Mouse (Mus musculus) embryonic facial prominence, embryonic 12.5 days (tissue): Measurements from ENCODE around the gene Baz1b. TPM values are rescaled to one million over a fixed set of nuclear protein-coding genes. Genes with fewer than 3 reads are reported as not detected.

Experiments used
- ATAC-seq: fragments of 200-750 bp; cut with Nextera tagmentation; 2 replicates; pipeline ENCODE4 v1.8.0; 2017; ENCODE audit not compliant: insufficient number of reproducible peaks, insufficient read depth, low FRiP score, low TSS enrichment
- H3K27ac ChIP-seq: fragments of 300-500 bp; sonication (generic); 2 replicates; pipeline ENCODE4 v1.5.1; 2016; ENCODE audit warnings: mild to moderate bottlenecking
- H3K27me3 ChIP-seq: fragments of 300-500 bp; sonication (generic); 2 replicates; pipeline ENCODE4 v1.6.1; 2016; ENCODE audit warnings: mild to moderate bottlenecking, moderate library complexity
- H3K36me3 ChIP-seq: fragments of 300-500 bp; sonication (generic); 2 replicates; pipeline ENCODE4 v1.6.1; 2016; ENCODE audit warnings: mild to moderate bottlenecking
- H3K4me1 ChIP-seq: fragments of 300-500 bp; sonication (generic); 2 replicates; pipeline ENCODE4 v1.6.1; 2016
- H3K4me2 ChIP-seq: fragments of 300-500 bp; sonication (generic); replicated peaks from 2 replicates; pipeline ENCODE4 v1.6.1; 2016; ENCODE audit warnings: mild to moderate bottlenecking, moderate library complexity
- H3K4me3 ChIP-seq: fragments of 300-500 bp; sonication (generic); 2 replicates; pipeline ENCODE4 v1.5.1; 2016; ENCODE audit warnings: mild to moderate bottlenecking
- H3K9ac ChIP-seq: fragments of 300-500 bp; sonication (generic); 2 replicates; pipeline ENCODE4 v1.6.1; 2016; ENCODE audit warnings: mild to moderate bottlenecking, moderate library complexity
- H3K9me3 ChIP-seq: fragments of 300-500 bp; sonication (generic); 2 replicates; pipeline ENCODE4 v1.6.1; 2016; ENCODE audit warnings: mild to moderate bottlenecking, moderate library complexity
- WGBS: fragments of 180-500 bp; shearing (Covaris S2); methylation state at CpG from one replicate; pipeline ENCODE4 v1.1.7; 2016; 5-methylcytosine and 5-hydroxymethylcytosine counted together
- polyA plus RNA-seq: library from polyadenylated mRNA; unstranded; fragments of >200 nt; fragmentation: Nextera tagmentation; extraction: Ambion mirVana; gene quantifications from 2 replicates; pipeline ENCODE4 v1.2.1, GENCODE M21; 2016

The Baz1b gene
- polyA plus RNA-seq, 1 experiment from 2014 or later, result 68.7 TPM

- no peak for ATAC-seq
- Histone ChIP-seq H3K4me3 (no peak overlapping the region), H3K9me3 (no peaks in the 10 kb centered on the region), H3K4me2 (no peak overlapping the region), H3K27ac (no peak overlapping the region), H3K9ac (no peak overlapping the region), H3K4me1 (no peaks in the 10 kb centered on the region), H3K36me3 (peaks cover 65% of the 10 kb centered on the region), H3K27me3 (no peaks in the 10 kb centered on the region)
- WGBS, result 94% methylated on average over 14 of the region's 14 CpGs
Measured at GRCm38 (mm10) chr5:135180796-135181195, 6.3 kb upstream of the Baz1b start.

GRCm38 (mm10) chr5:135181776-135182175 lies 5.3 kb upstream of the Baz1b start:
- H3K4me1 ChIP-seq, result no peaks in the 10 kb centered on the region
- no peaks in the 10 kb centered on the region for H3K9me3 ChIP-seq
- H3K4me2 ChIP-seq, result no peak overlapping the region
- H3K4me3 ChIP-seq, result no peak overlapping the region
- 75% methylated on average over 6 of the region's 6 CpGs for WGBS
- no peaks in the 10 kb centered on the region for H3K27me3 ChIP-seq
- no peak for ATAC-seq
- H3K9ac ChIP-seq, result no peak overlapping the region
- H3K27ac ChIP-seq, result no peak overlapping the region
- H3K36me3 ChIP-seq, result peaks cover 61% of the 10 kb centered on the region

- 57% methylated on average over 8 of the region's 8 CpGs for WGBS
Measured at GRCm38 (mm10) chr5:135183131-135183861, 3.8 kb upstream of the Baz1b start.

GRCm38 (mm10) chr5:135185016-135185415 lies 2.0 kb upstream of the Baz1b start:
- Histone ChIP-seq H3K9me3 (no peaks in the 10 kb centered on the region), H3K27ac (no peak overlapping the region), H3K4me3 (no peak overlapping the region), H3K9ac (no peak overlapping the region), H3K4me1 (peaks cover 14% of the 10 kb centered on the region), H3K36me3 (peaks cover 33% of the 10 kb centered on the region), H3K4me2 (no peak overlapping the region), H3K27me3 (no peaks in the 10 kb centered on the region)
- no peak for ATAC-seq
- 98% methylated on average over 3 of the region's 3 CpGs for WGBS

More at GRCm38 (mm10) chr5:135183131-135183861, 3.8 kb upstream of the Baz1b start:
- no peak overlapping the region for H3K4me3 ChIP-seq
- no peaks in the 10 kb centered on the region for H3K9me3 ChIP-seq
- H3K9ac ChIP-seq, result no peak overlapping the region
- peaks cover 46% of the 10 kb centered on the region for H3K36me3 ChIP-seq
- H3K4me2 ChIP-seq, result no peak overlapping the region
- no peaks in the 10 kb centered on the region for H3K4me1 ChIP-seq
- ATAC-seq, result no peak
- H3K27ac ChIP-seq, result no peak overlapping the region
- H3K27me3 ChIP-seq, result no peaks in the 10 kb centered on the region

DNA sequence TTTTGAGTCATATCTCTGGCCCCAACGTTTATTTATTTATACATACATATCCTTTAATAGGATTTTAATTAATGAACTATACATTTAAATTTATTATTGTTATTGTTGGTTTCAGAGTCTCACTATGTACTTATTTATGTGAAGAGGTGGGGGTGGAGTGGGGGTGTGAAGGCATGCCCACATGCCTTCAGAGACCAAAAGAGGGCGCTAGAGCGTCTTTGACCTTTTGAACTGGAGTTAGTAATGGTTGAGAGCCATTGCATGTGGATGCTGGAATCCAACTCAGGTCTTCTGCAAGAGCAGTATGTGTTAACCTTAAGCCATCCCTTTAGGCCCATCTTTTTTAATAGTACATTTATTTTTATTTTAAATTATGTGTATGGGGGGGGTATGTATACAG lies 1.5 kb upstream of the Baz1b start:
- Histone ChIP-seq H3K4me2 (no peak overlapping the region), H3K36me3 (peaks cover 27% of the 10 kb centered on the region), H3K27ac (no peak overlapping the region), H3K27me3 (no peaks in the 10 kb centered on the region), H3K4me3 (no peak overlapping the region), H3K4me1 (peaks cover 20% of the 10 kb centered on the region), H3K9me3 (no peaks in the 10 kb centered on the region), H3K9ac (no peak overlapping the region)
- WGBS, result 33% methylated on average over 3 of the region's 3 CpGs
- no peak for ATAC-seq

DNA sequence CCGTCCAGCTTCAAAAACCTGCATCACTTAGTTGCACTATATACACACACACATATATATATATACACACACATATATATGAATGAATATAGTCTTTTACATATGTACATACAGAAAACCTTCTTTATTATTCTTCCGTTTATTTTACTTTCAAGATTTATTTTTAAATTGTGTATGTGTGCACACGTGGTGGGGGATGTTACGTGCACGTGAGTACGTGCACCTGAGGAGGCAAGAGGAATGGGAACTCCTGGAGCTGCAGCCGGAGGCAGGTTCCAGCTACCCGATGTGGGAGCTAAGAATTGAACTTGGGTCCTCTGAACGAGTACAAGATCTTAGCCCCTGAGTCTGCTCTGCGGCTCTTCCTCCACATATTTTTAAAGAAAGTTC lies 838 bp upstream of the Baz1b start:
- peak overlapping the region; percentile 99 for H3K27ac ChIP-seq
- ATAC-seq, result peak; percentile 12; the same call in 1 of the 2 replicates
- H3K36me3 ChIP-seq, result peaks cover 21% of the 10 kb centered on the region
- H3K4me3 ChIP-seq, result peak overlapping the region; percentile 86
- H3K9ac ChIP-seq, result peak overlapping the region; percentile 99
- H3K27me3 ChIP-seq, result no peaks in the 10 kb centered on the region
- WGBS, result 25% methylated on average over 10 of the region's 10 CpGs
- H3K9me3 ChIP-seq, result no peaks in the 10 kb centered on the region
- peaks cover 20% of the 10 kb centered on the region for H3K4me1 ChIP-seq
- H3K4me2 ChIP-seq, result peak overlapping the region; percentile 67

DNA sequence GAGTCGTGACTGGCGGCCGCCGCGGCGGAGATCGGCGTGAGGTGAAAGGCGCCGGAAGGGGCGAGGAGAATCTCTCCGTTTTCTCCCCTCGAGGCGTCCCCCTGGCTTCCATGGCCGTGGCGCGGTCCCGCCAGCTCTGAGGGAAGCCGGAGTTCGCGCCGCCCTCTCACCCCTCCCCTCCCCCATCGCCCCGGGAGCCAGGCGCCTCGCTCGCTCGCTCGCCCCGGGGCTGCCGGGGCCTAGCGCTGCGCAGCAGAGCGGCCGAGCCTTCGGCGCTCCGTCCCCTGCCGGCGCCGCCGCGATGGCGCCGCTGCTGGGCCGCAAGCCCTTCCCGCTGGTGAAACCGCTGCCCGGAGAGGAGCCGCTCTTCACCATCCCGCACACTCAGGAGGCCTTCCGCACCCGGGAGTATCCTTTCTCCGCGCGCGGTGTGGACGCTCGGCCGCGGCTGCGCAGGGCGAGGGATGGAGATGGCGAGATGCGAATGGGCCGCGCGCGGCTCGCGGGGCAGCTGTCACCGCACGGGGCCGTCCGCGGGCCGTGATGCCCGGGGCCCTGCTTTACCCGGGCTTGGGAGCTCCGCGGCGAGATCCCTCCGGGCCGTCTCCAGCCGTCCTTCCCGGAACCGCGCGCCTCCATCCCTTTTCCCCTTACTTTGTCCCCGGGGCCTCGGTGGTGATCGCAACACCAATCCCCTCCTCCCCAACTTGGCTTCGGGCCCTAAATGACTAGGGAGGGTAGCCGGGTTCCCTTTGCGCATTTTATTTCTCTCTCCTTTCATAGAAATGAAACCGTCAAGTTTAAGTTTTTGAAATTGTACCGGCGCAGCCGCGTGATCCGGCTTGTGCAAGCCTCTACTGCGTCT lies 517 bp downstream of the Baz1b start:
- under 1% methylated on average over 71 of the region's 102 CpGs for WGBS
- peaks cover 11% of the 10 kb centered on the region for H3K36me3 ChIP-seq

GRCm38 (mm10) chr5:135188214-135188554 lies 1.1 kb downstream of the Baz1b start:
- H3K36me3 ChIP-seq, result peaks cover 7% of the 10 kb centered on the region; the same call in 1 of the 2 replicates

More for the DNA sequence above, 517 bp downstream of the Baz1b start:
- Histone ChIP-seq H3K4me2 (peak overlapping the region; percentile 67), H3K4me3 (peak overlapping the region; percentile 86), H3K9me3 (no peaks in the 10 kb centered on the region), H3K27ac (peak overlapping the region; percentile 99), H3K27me3 (no peaks in the 10 kb centered on the region), H3K4me1 (peaks cover 23% of the 10 kb centered on the region), H3K9ac (peak overlapping the region; percentile 99)
- no peak; the same call in 1 of the 2 replicates for ATAC-seq

GRCm38 (mm10) chr5:135189281-135190022 lies 2.4 kb downstream of the Baz1b start:
- peaks cover 29% of the 10 kb centered on the region for H3K4me1 ChIP-seq
- 56% methylated on average over 2 of the region's 2 CpGs for WGBS
- H3K36me3 ChIP-seq, result peaks cover 12% of the 10 kb centered on the region
- ATAC-seq, result no peak
- peak overlapping the region; percentile 67 for H3K4me2 ChIP-seq
- H3K27ac ChIP-seq, result no peak overlapping the region
- H3K9ac ChIP-seq, result peak overlapping the region; percentile 99; the same call in 1 of the 2 replicates
- H3K27me3 ChIP-seq, result no peaks in the 10 kb centered on the region
- H3K4me3 ChIP-seq, result peak overlapping the region; percentile 86
- H3K9me3 ChIP-seq, result no peaks in the 10 kb centered on the region

More at GRCm38 (mm10) chr5:135188214-135188554, 1.1 kb downstream of the Baz1b start:
- H3K9me3 ChIP-seq, result no peaks in the 10 kb centered on the region
- peak overlapping the region; percentile 99 for H3K27ac ChIP-seq
- H3K9ac ChIP-seq, result peak overlapping the region; percentile 99
- peaks cover 29% of the 10 kb centered on the region for H3K4me1 ChIP-seq
- WGBS, result under 1% methylated on average over 8 of the region's 8 CpGs
- H3K4me2 ChIP-seq, result peak overlapping the region; percentile 67
- H3K4me3 ChIP-seq, result peak overlapping the region; percentile 86
- H3K27me3 ChIP-seq, result no peaks in the 10 kb centered on the region
- ATAC-seq, result no peak

- H3K4me2 ChIP-seq, result no peak overlapping the region
- WGBS, result 22% methylated on average over 2 of the region's 2 CpGs
- no peak overlapping the region for H3K4me3 ChIP-seq
- H3K9ac ChIP-seq, result no peak overlapping the region
- no peaks in the 10 kb centered on the region for H3K9me3 ChIP-seq
- H3K4me1 ChIP-seq, result peaks cover 29% of the 10 kb centered on the region
- no peak for ATAC-seq
- peaks cover 29% of the 10 kb centered on the region for H3K36me3 ChIP-seq
- H3K27ac ChIP-seq, result no peak overlapping the region
- no peaks in the 10 kb centered on the region for H3K27me3 ChIP-seq
Measured at GRCm38 (mm10) chr5:135191620-135192019, 4.6 kb downstream of the Baz1b start.

DNA sequence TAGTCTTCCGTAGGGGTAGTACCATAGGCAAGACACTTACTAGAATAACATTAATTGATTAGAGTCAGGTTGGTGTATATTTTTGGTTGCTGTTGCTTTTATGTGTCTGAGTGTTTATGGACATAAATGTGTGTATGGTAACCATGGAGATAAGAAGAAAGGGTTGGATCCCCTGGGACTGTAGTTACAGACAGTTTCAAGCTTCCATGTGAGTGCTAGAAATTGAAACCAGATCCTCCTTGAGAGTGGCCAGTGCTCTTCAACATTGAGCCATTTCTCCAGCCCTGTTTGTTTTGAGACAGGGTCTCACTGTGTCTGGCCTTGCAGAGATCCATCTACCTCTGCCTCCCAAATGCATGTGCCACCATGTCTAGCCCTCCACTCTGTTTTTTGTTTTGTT lies 5.4 kb downstream of the Baz1b start:
- no peaks in the 10 kb centered on the region for H3K9me3 ChIP-seq
- H3K4me3 ChIP-seq, result no peak overlapping the region
- WGBS, result 83% methylated on average over 1 of the region's 1 CpGs
- H3K9ac ChIP-seq, result no peak overlapping the region
- H3K4me1 ChIP-seq, result peaks cover 29% of the 10 kb centered on the region
- no peak for ATAC-seq
- H3K4me2 ChIP-seq, result no peak overlapping the region
- H3K27me3 ChIP-seq, result no peaks in the 10 kb centered on the region
- H3K36me3 ChIP-seq, result peaks cover 29% of the 10 kb centered on the region
- H3K27ac ChIP-seq, result no peak overlapping the region
